Mouse (Mus musculus) kidney, embryonic 15.5 days (tissue): ENCODE results near the gene Usf1. TPM values are rescaled to one million over a fixed set of nuclear protein-coding genes. Genes with fewer than 3 reads are reported as not detected.

Experiments
- ATAC-seq: fragments of 200-750 bp; cut with Nextera tagmentation; replicated peaks from 2 replicates; pipeline ENCODE4 v1.8.0; 2017; ENCODE audit warnings: moderate TSS enrichment; ENCODE audit not compliant: low FRiP score
- H3K27ac ChIP-seq: fragments of 300-500 bp; sonication (generic); 2 replicates; pipeline ENCODE4 v1.5.1; 2015; ENCODE audit warnings: mild to moderate bottlenecking, inconsistent platforms
- H3K27me3 ChIP-seq: fragments of 300-500 bp; sonication (generic); 2 replicates; pipeline ENCODE4 v1.6.1; 2015; ENCODE audit warnings: inconsistent platforms
- H3K36me3 ChIP-seq: fragments of 300-500 bp; sonication (generic); 2 replicates; pipeline ENCODE4 v1.6.1; 2015; ENCODE audit warnings: inconsistent platforms
- H3K4me1 ChIP-seq: fragments of 300-500 bp; sonication (generic); 2 replicates; pipeline ENCODE4 v1.6.1; 2015; ENCODE audit warnings: inconsistent platforms
- H3K4me2 ChIP-seq: fragments of 300-500 bp; sonication (generic); 2 replicates; pipeline ENCODE4 v1.6.1; 2015; ENCODE audit warnings: moderate library complexity, mild to moderate bottlenecking, inconsistent platforms
- H3K4me3 ChIP-seq: fragments of 300-500 bp; sonication (generic); replicated peaks from 2 replicates; pipeline ENCODE4 v1.5.1; 2015; ENCODE audit warnings: mild to moderate bottlenecking, inconsistent platforms
- H3K9ac ChIP-seq: fragments of 300-500 bp; sonication (generic); 2 replicates; pipeline ENCODE4 v1.6.1; 2015; ENCODE audit warnings: mild to moderate bottlenecking, inconsistent platforms
- H3K9me3 ChIP-seq: fragments of 300-500 bp; sonication (generic); replicated peaks from 2 replicates; pipeline ENCODE4 v1.6.1; 2016; ENCODE audit warnings: inconsistent platforms
- WGBS: fragments of 180-500 bp; shearing (Covaris S2); methylation state at CpG from one replicate; pipeline ENCODE4 v1.1.7; 2015; ENCODE audit warnings: mixed read lengths; 5-methylcytosine and 5-hydroxymethylcytosine counted together
- polyA plus RNA-seq: library from polyadenylated mRNA; unstranded; fragments of >200 nt; fragmentation: Nextera tagmentation; extraction: Ambion mirVana; gene quantifications from 2 replicates; pipeline ENCODE4 v1.2.1, GENCODE M21; 2015

Gene Usf1
- polyA plus RNA-seq, 1 experiment from 2014 or later, result 90.9 TPM

GRCm38 (mm10) chr1:171388376-171389102, 22.6 kb upstream of the Usf1 start, which contains the start of gene Arhgap30:
Gene Arhgap30 (plus strand): TSS chr1:171388954.
- H3K27me3 ChIP-seq, result no peaks in the 10 kb centered on the region

GRCm38 (mm10) chr1:171390101-171390500, 21.0 kb upstream of the Usf1 start:
- no peak for ATAC-seq

More at GRCm38 (mm10) chr1:171388376-171389102, 22.6 kb upstream of the Usf1 start, which contains the start of gene Arhgap30:
- Histone ChIP-seq H3K27ac (no peak within 1 kb of the TSS), H3K9ac (no peak within 1 kb of the TSS), H3K4me3 (no peak within 1 kb of the TSS), H3K36me3 (no peaks in the 10 kb centered on the region), H3K4me1 (peaks cover 3% of the 10 kb centered on the region; the same call in 1 of the 2 replicates), H3K4me2 (no peak within 1 kb of the TSS), H3K9me3 (no peaks in the 10 kb centered on the region)
- ATAC-seq, result no peak
- WGBS, result 83% methylated on average over 15 of the region's 15 CpGs

GRCm38 (mm10) chr1:171401821-171402220, 9.3 kb upstream of the Usf1 start:
- ATAC-seq, result no peak
- H3K27me3 ChIP-seq, result no peaks in the 10 kb centered on the region
- no peak overlapping the region for H3K4me3 ChIP-seq
- no peak overlapping the region for H3K4me2 ChIP-seq
- no peak overlapping the region for H3K27ac ChIP-seq
- no peaks in the 10 kb centered on the region for H3K36me3 ChIP-seq
- no peaks in the 10 kb centered on the region for H3K4me1 ChIP-seq
- H3K9ac ChIP-seq, result no peak overlapping the region
- WGBS, result 82% methylated on average over 4 of the region's 4 CpGs
- H3K9me3 ChIP-seq, result no peaks in the 10 kb centered on the region

More at GRCm38 (mm10) chr1:171390101-171390500, 21.0 kb upstream of the Usf1 start:
- H3K27ac ChIP-seq, result no peak overlapping the region
- no peak overlapping the region for H3K4me3 ChIP-seq
- peaks cover 3% of the 10 kb centered on the region; the same call in 1 of the 2 replicates for H3K4me1 ChIP-seq
- 79% methylated on average over 4 of the region's 4 CpGs for WGBS
- no peaks in the 10 kb centered on the region for H3K36me3 ChIP-seq
- H3K9me3 ChIP-seq, result no peaks in the 10 kb centered on the region
- no peak overlapping the region for H3K4me2 ChIP-seq
- H3K27me3 ChIP-seq, result no peaks in the 10 kb centered on the region
- no peak overlapping the region for H3K9ac ChIP-seq

GRCm38 (mm10) chr1:171402991-171403390, 8.1 kb upstream of the Usf1 start:
- 76% methylated on average over 9 of the region's 9 CpGs for WGBS
- no peak overlapping the region for H3K27ac ChIP-seq
- no peak overlapping the region for H3K9ac ChIP-seq
- H3K4me2 ChIP-seq, result no peak overlapping the region
- no peaks in the 10 kb centered on the region for H3K9me3 ChIP-seq
- no peak for ATAC-seq
- H3K4me3 ChIP-seq, result no peak overlapping the region
- no peaks in the 10 kb centered on the region for H3K27me3 ChIP-seq
- no peaks in the 10 kb centered on the region for H3K4me1 ChIP-seq
- H3K36me3 ChIP-seq, result no peaks in the 10 kb centered on the region

GRCm38 (mm10) chr1:171407263-171407662, 3.9 kb upstream of the Usf1 start:
- Histone ChIP-seq H3K4me1 (0 out of 2 replicates have a peak, but pooled peaks cover under 1% of the 10 kb centered on the region), H3K27me3 (0 out of 2 replicates have a peak, but pooled peaks cover 3% of the 10 kb centered on the region), H3K4me3 (no peak overlapping the region), H3K27ac (no peak overlapping the region), H3K9me3 (no peaks in the 10 kb centered on the region), H3K9ac (no peak overlapping the region), H3K4me2 (no peak overlapping the region), H3K36me3 (no peaks in the 10 kb centered on the region)
- no peak for ATAC-seq
- 80% methylated on average over 5 of the region's 5 CpGs for WGBS

- no peak overlapping the region for H3K9ac ChIP-seq
- H3K27ac ChIP-seq, result no peak overlapping the region
- 0 out of 2 replicates have a peak, but pooled peaks cover 3% of the 10 kb centered on the region for H3K27me3 ChIP-seq
- no peak overlapping the region for H3K4me2 ChIP-seq
- H3K9me3 ChIP-seq, result no peaks in the 10 kb centered on the region
- no peak overlapping the region for H3K4me3 ChIP-seq
- no peak for ATAC-seq
- H3K4me1 ChIP-seq, result peaks cover 19% of the 10 kb centered on the region
- 91% methylated on average over 1 of the region's 1 CpGs for WGBS
- H3K36me3 ChIP-seq, result peaks cover 9% of the 10 kb centered on the region
Observed at GRCm38 (mm10) chr1:171410231-171410630, 882 bp upstream of the Usf1 start.

- H3K27ac ChIP-seq, result peak overlapping the region; percentile 95
- H3K36me3 ChIP-seq, result peaks cover 21% of the 10 kb centered on the region
- H3K27me3 ChIP-seq, result 0 out of 2 replicates have a peak, but pooled peaks cover 3% of the 10 kb centered on the region
- no peaks in the 10 kb centered on the region for H3K9me3 ChIP-seq
- peak; percentile 83 for ATAC-seq
- under 1% methylated on average over 39 of the region's 39 CpGs for WGBS
- peaks cover 19% of the 10 kb centered on the region for H3K4me1 ChIP-seq
- peak overlapping the region; percentile 91 for H3K9ac ChIP-seq
- peak overlapping the region; percentile 60 for H3K4me2 ChIP-seq
- H3K4me3 ChIP-seq, result peak overlapping the region; percentile 78
Observed at GRCm38 (mm10) chr1:171411492-171411941, 404 bp downstream of the Usf1 start.

GRCm38 (mm10) chr1:171412001-171412441, 908 bp downstream of the Usf1 start:
- WGBS, result under 1% methylated on average over 20 of the region's 20 CpGs
- Histone ChIP-seq H3K4me1 (peaks cover 19% of the 10 kb centered on the region), H3K27me3 (0 out of 2 replicates have a peak, but pooled peaks cover 3% of the 10 kb centered on the region), H3K9ac (peak overlapping the region; percentile 91), H3K4me2 (peak overlapping the region; percentile 60), H3K9me3 (no peaks in the 10 kb centered on the region), H3K4me3 (peak overlapping the region; percentile 78), H3K27ac (peak overlapping the region; percentile 95), H3K36me3 (peaks cover 26% of the 10 kb centered on the region)
- 0 out of 2 replicates have a peak, but pooled peaks have one; percentile 20 for ATAC-seq

GRCm38 (mm10) chr1:171412446-171412845, 1.3 kb downstream of the Usf1 start:
- 36% methylated on average over 3 of the region's 3 CpGs for WGBS
- H3K27ac ChIP-seq, result peak overlapping the region; percentile 95
- peak overlapping the region; percentile 78 for H3K4me3 ChIP-seq
- ATAC-seq, result no peak
- 0 out of 2 replicates have a peak, but pooled peaks cover 3% of the 10 kb centered on the region for H3K27me3 ChIP-seq
- H3K36me3 ChIP-seq, result peaks cover 31% of the 10 kb centered on the region
- peaks cover 19% of the 10 kb centered on the region for H3K4me1 ChIP-seq
- H3K4me2 ChIP-seq, result peak overlapping the region; percentile 60
- H3K9me3 ChIP-seq, result no peaks in the 10 kb centered on the region
- peak overlapping the region; percentile 91 for H3K9ac ChIP-seq

GRCm38 (mm10) chr1:171413608-171414007, 2.5 kb downstream of the Usf1 start:
- 79% methylated on average over 8 of the region's 8 CpGs for WGBS
- Histone ChIP-seq H3K9ac (no peak overlapping the region), H3K4me1 (peaks cover 19% of the 10 kb centered on the region), H3K4me2 (no peak overlapping the region), H3K27ac (no peak overlapping the region), H3K4me3 (no peak overlapping the region), H3K27me3 (0 out of 2 replicates have a peak, but pooled peaks cover 3% of the 10 kb centered on the region), H3K36me3 (peaks cover 42% of the 10 kb centered on the region), H3K9me3 (no peaks in the 10 kb centered on the region)
- no peak for ATAC-seq

GRCm38 (mm10) chr1:171418660-171419059, 7.5 kb downstream of the Usf1 start, which contains the start of gene Tstd1:
Gene Tstd1 (plus strand): TSS chr1:171418872.
- 88% methylated on average over 5 of the region's 5 CpGs for WGBS
- peaks cover 65% of the 10 kb centered on the region for H3K36me3 ChIP-seq
- no peak for ATAC-seq
- H3K27me3 ChIP-seq, result no peaks in the 10 kb centered on the region
- no peak within 1 kb of the TSS for H3K9ac ChIP-seq
- no peak within 1 kb of the TSS for H3K4me2 ChIP-seq
- H3K9me3 ChIP-seq, result no peaks in the 10 kb centered on the region
- H3K4me1 ChIP-seq, result peaks cover 5% of the 10 kb centered on the region; the same call in 1 of the 2 replicates
- H3K4me3 ChIP-seq, result no peak within 1 kb of the TSS
- H3K27ac ChIP-seq, result no peak within 1 kb of the TSS

- Histone ChIP-seq H3K4me3 (no peak overlapping the region), H3K27ac (no peak overlapping the region), H3K27me3 (no peaks in the 10 kb centered on the region), H3K36me3 (peaks cover 62% of the 10 kb centered on the region), H3K4me2 (no peak overlapping the region), H3K4me1 (no peaks in the 10 kb centered on the region), H3K9me3 (no peaks in the 10 kb centered on the region), H3K9ac (no peak overlapping the region)
- no peak for ATAC-seq
- 70% methylated on average over 12 of the region's 12 CpGs for WGBS
Observed at GRCm38 (mm10) chr1:171419291-171419882, 8.3 kb downstream of the Usf1 start.
